Mouse (Mus musculus) heart, postnatal 0 days (tissue): Measurements from ENCODE around the gene Kri1. TPM values are rescaled to one million over a fixed set of nuclear protein-coding genes. Genes with fewer than 3 reads are reported as not detected.
A peak's percentile ranks its signal among the peaks of the same experiment; 100 is the strongest.
"Not testable (repeated sequence)": the region's sequence is repeated elsewhere in the genome, so short reads cannot be mapped to it uniquely, and the experiment has no call there.

Experiments
- ATAC-seq: fragments of 200-750 bp; cut with Nextera tagmentation; 2 replicates; pipeline ENCODE4 v1.8.0; 2017; ENCODE audit warnings: low read depth, moderate number of reproducible peaks, moderate library complexity; ENCODE audit not compliant: insufficient read depth
- DNase-seq: peaks from one replicate; pipeline ENCODE4 v3.0.0-alpha.2; 2016; ENCODE audit warnings: low spot score
- H3K27ac ChIP-seq: fragments of 300-500 bp; sonication (generic); 2 replicates; pipeline ENCODE4 v1.5.1; 2014; ENCODE audit warnings: low read depth, mild to moderate bottlenecking
- H3K27me3 ChIP-seq: fragments of 300-500 bp; sonication (generic); 2 replicates; pipeline ENCODE4 v1.6.1; 2014; ENCODE audit warnings: low read length, mixed read lengths; ENCODE audit not compliant: control insufficient read depth, insufficient read depth
- H3K36me3 ChIP-seq: fragments of 300-500 bp; sonication (generic); replicated peaks from 2 replicates; pipeline ENCODE4 v1.6.1; 2014; ENCODE audit warnings: low read length, mixed read lengths; ENCODE audit not compliant: control insufficient read depth, insufficient read depth
- H3K4me1 ChIP-seq: fragments of 300-500 bp; sonication (generic); 2 replicates; pipeline ENCODE4 v1.6.1; 2014; ENCODE audit warnings: antibody characterized with exemption; ENCODE audit not compliant: control insufficient read depth, insufficient read depth
- H3K4me2 ChIP-seq: fragments of 300-500 bp; sonication (generic); 2 replicates; pipeline ENCODE4 v1.6.1; 2014; ENCODE audit warnings: low read depth, mild to moderate bottlenecking, low read length, moderate library complexity
- H3K4me3 ChIP-seq: fragments of 300-500 bp; sonication (generic); 2 replicates; pipeline ENCODE4 v1.5.1; 2014; ENCODE audit warnings: low read depth, low read length
- H3K9ac ChIP-seq: fragments of 300-500 bp; sonication (generic); replicated peaks from 2 replicates; pipeline ENCODE4 v1.6.1; 2014; ENCODE audit warnings: low read depth, low read length, mixed read lengths
- H3K9me3 ChIP-seq: fragments of 300-500 bp; sonication (generic); replicated peaks from 2 replicates; pipeline ENCODE4 v1.6.1; 2016; ENCODE audit warnings: low read length; ENCODE audit not compliant: control insufficient read depth
- CTCF ChIP-seq: IDR thresholded peaks from 2 replicates; pipeline ENCODE4 v1.5.1; 2016; ENCODE audit warnings: antibody characterized with exemption, control low read depth, low read depth
- EP300 ChIP-seq: IDR thresholded peaks from 2 replicates; pipeline ENCODE4 v1.6.1; 2016; ENCODE audit warnings: antibody characterized with exemption, low read depth
- WGBS: fragments of 180-500 bp; shearing (Covaris S2); extraction: QIAGEN DNeasy Blood & Tissue Kit; methylation state at CpG from one replicate; pipeline ENCODE4 v1.1.7; 2014; 5-methylcytosine and 5-hydroxymethylcytosine counted together
- polyA plus RNA-seq: library from polyadenylated mRNA; unstranded; fragments of >200 nt; fragmentation: Nextera tagmentation; extraction: Ambion mirVana; gene quantifications from 2 replicates; pipeline ENCODE4 v1.2.1, GENCODE M21; 2015
- total RNA-seq: library from RNA; depleted of rRNA; stranded (reverse); fragments of >200 nt; gene quantifications from 2 replicates; pipeline ENCODE4 v1.2.3, GENCODE M21; 2014; ENCODE audit warnings: low replicate concordance

Kri1 gene
- total and polyA plus RNA-seq, 2 experiments from 2014 or later = 9.1 to 16.3 TPM

DNA sequence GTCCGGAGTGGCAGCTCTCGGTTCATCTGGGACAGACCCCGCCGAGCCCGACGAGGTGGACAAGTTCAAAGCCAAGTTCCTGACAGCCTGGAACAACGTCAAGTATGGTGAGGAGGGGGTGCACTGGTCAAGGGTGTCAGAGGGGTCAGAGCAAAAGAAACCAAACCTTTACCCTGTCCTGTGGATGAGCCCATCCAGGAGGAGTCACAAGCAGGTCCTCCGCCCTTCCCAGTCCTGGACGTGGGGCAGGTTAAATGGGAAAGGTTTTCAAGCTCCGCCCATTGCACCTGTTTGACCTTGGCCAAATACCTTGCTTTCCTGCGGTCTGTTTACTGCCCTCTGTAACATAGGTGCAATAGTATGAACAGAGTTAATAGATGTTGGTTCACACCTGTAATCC is 22.2 kb downstream of the Kri1 start:
- H3K36me3 ChIP-seq = peaks cover 32% of the 10 kb centered on the region
- WGBS = 6% methylated on average over 11 of the region's 11 CpGs
- H3K4me2 ChIP-seq = peak overlapping the region; percentile 93
- H3K9ac ChIP-seq = peak overlapping the region; percentile 98
- no peak for ATAC-seq
- H3K4me3 ChIP-seq = peak overlapping the region; percentile 99
- peak overlapping the region; percentile 85 for H3K27ac ChIP-seq
- no peaks in the 10 kb centered on the region for H3K27me3 ChIP-seq
- TF ChIP-seq EP300 = no peak
- TF ChIP-seq CTCF = no peak
- no peaks in the 10 kb centered on the region for H3K9me3 ChIP-seq
- H3K4me1 ChIP-seq = peaks cover 20% of the 10 kb centered on the region
- DNase-seq = no peak

DNA sequence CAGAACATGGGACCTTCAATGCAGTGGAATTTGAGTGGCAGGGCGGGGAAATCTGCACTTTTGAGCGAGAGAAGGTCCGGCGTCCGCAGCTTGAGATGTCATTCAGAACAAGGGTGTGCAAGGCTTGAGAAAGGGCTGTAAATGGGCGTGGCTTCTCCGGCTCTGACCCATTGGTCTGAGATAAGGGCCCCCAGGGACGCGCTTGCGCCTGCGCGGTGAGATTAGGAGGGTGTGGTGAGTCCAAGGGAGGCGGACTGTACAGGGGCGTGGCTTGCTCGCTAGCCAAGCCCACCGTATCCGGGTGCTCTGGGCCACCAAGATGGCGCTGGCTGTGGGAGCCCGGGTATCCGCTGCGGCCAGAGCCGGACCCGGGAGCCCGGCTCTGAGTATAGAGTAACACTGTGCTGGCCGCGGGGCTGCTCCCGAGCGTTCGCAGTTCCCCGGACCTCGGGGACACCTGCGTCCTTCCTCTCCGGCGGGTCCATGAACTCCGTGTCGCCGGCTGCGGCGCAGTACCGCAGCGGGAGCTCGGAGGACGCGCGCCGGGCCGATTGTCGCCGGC is 22.7 kb downstream of the Kri1 start, which contains the start of gene Atg4d:
TSS of gene Atg4d (plus strand) at position 294 of the 562 bp plus-strand sequence.
- DNase-seq (peak; percentile 99), ATAC-seq (peak; percentile 99)
- WGBS = under 1% methylated on average over 49 of the region's 49 CpGs
- TF ChIP-seq EP300 (no peak), CTCF (no peak)
- Histone ChIP-seq H3K4me1 (peaks cover 20% of the 10 kb centered on the region), H3K9me3 (no peaks in the 10 kb centered on the region), H3K27ac (peak within 1 kb of the TSS; percentile 85), H3K9ac (peak within 1 kb of the TSS; percentile 98), H3K27me3 (no peaks in the 10 kb centered on the region), H3K4me2 (peak within 1 kb of the TSS; percentile 93), H3K36me3 (peaks cover 27% of the 10 kb centered on the region), H3K4me3 (peak within 1 kb of the TSS; percentile 99)

GRCm38 (mm10) chr9:21264272-21264999 is 23.3 kb downstream of the Kri1 start:
- Histone ChIP-seq H3K9ac (peak overlapping the region; percentile 25; the same call in 1 of the 2 replicates), H3K4me3 (peak overlapping the region; percentile 99), H3K36me3 (peaks cover 22% of the 10 kb centered on the region), H3K4me1 (peaks cover 20% of the 10 kb centered on the region), H3K27ac (peak overlapping the region; percentile 75), H3K9me3 (no peaks in the 10 kb centered on the region), H3K4me2 (peak overlapping the region; percentile 93), H3K27me3 (no peaks in the 10 kb centered on the region)
- 16% methylated on average over 17 of the region's 17 CpGs for WGBS
- ATAC-seq (peak; percentile 6; the same call in 1 of the 2 replicates), DNase-seq (no peak)
- TF ChIP-seq CTCF (no peak), EP300 (no peak)

DNA sequence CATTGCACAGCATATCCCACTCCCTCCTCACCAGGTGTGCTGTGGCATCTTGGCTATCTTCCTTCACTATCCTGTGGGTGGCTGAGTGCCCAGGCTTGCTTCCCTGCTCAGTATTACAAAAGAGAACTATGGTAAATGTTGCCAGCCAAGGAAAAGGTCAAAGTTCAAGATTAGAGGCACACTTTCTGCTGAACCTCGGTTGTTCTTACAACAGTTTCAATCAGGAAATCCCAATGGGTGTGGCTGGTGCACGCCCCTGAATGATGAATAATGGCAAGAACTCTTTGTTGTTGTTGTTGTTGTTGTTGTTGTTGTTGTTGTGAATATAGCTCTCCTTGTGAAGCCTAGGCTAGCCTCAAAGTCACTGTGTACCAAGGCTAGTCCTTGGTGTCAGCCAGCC is 25.9 kb downstream of the Kri1 start:
- H3K36me3 ChIP-seq = peaks cover 2% of the 10 kb centered on the region; the same call in 1 of the 2 replicates
- no peak for ATAC-seq
- DNase-seq = no peak
- H3K27me3 ChIP-seq = no peaks in the 10 kb centered on the region
- H3K9ac ChIP-seq = no peak overlapping the region
- H3K9me3 ChIP-seq = no peaks in the 10 kb centered on the region
- no peak overlapping the region for H3K4me2 ChIP-seq
- WGBS = 59% methylated on average over 2 of the region's 2 CpGs
- no peak overlapping the region for H3K27ac ChIP-seq
- H3K4me3 ChIP-seq = no peak overlapping the region
- H3K4me1 ChIP-seq = peaks cover 18% of the 10 kb centered on the region
- TF ChIP-seq EP300 (no peak), CTCF (no peak)

- Histone ChIP-seq H3K4me2 (no peak overlapping the region), H3K27me3 (no peaks in the 10 kb centered on the region), H3K27ac (no peak overlapping the region), H3K36me3 (no peaks in the 10 kb centered on the region), H3K9ac (no peak overlapping the region), H3K4me3 (no peak overlapping the region), H3K9me3 (no peaks in the 10 kb centered on the region), H3K4me1 (peaks cover 5% of the 10 kb centered on the region; the same call in 1 of the 2 replicates)
- TF ChIP-seq EP300 (no peak), CTCF (no peak)
- WGBS = 75% methylated on average over 6 of the region's 6 CpGs
- ATAC-seq = no peak
- DNase-seq = no peak
These were observed 27.2 kb downstream of the Kri1 start for GRCm38 (mm10) chr9:21260491-21261040.

DNA sequence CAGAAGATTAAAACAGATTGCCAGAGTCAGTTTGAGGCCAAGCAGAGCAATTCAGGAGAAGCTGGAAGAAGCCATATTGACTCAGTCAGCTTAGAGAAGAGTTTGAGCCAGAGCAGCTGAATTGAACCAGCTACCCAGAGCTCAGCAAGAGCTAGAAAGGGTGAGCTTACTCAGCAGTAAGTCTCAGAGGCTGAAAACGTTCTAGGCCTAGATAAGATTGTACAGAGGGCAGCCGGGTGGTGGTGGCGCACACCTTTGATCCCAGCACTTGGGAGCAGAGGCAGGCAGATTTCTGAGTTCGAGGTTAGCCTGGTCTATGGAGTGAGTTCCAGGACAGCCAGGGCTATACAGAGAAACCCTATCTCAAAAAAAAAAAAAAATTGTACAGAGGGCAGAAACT is 31.4 kb downstream of the Kri1 start:
- H3K4me1 ChIP-seq, H3K4me2 ChIP-seq, H3K9ac ChIP-seq, DNase-seq, H3K36me3 ChIP-seq, H3K27ac ChIP-seq, ATAC-seq, H3K4me3 ChIP-seq, H3K9me3 ChIP-seq, H3K27me3 ChIP-seq: not testable (repeated sequence)
- 68% methylated on average over 4 of the region's 4 CpGs for WGBS
